Mouse (Mus musculus) hindbrain, embryonic 16.5 days (tissue): ENCODE measurements around the gene Naif1. TPM values are rescaled to one million over a fixed set of nuclear protein-coding genes. Genes with fewer than 3 reads are reported as not detected.
"Not testable (repeated sequence)": the region's sequence is repeated elsewhere in the genome, so short reads cannot be mapped to it uniquely, and the experiment has no call there.

Experiments
- ATAC-seq: fragments of 200-750 bp; cut with Nextera tagmentation; 2 replicates; pipeline ENCODE4 v1.8.0; 2017; ENCODE audit warnings: moderate TSS enrichment, moderate library complexity
- H3K27ac ChIP-seq: fragments of 300-500 bp; sonication (generic); 2 replicates; pipeline ENCODE4 v1.5.1; 2014; ENCODE audit warnings: low read depth, mild to moderate bottlenecking, control low read depth, low read length, moderate library complexity
- H3K27me3 ChIP-seq: fragments of 300-500 bp; sonication (generic); replicated peaks from 2 replicates; pipeline ENCODE4 v1.6.1; 2014; ENCODE audit warnings: low read length; ENCODE audit not compliant: control insufficient read depth, insufficient read depth
- H3K36me3 ChIP-seq: fragments of 300-500 bp; sonication (generic); 2 replicates; pipeline ENCODE4 v1.6.1; 2014; ENCODE audit warnings: mild to moderate bottlenecking, low read length, moderate library complexity, mixed read lengths; ENCODE audit not compliant: control insufficient read depth, insufficient read depth
- H3K4me1 ChIP-seq: fragments of 300-500 bp; sonication (generic); 2 replicates; pipeline ENCODE4 v1.6.1; 2014; ENCODE audit warnings: low read depth, low read length; ENCODE audit not compliant: control insufficient read depth, insufficient read depth
- H3K4me2 ChIP-seq: fragments of 300-500 bp; sonication (generic); 2 replicates; pipeline ENCODE4 v1.6.1; 2014; ENCODE audit warnings: mild to moderate bottlenecking, low read length, control low read depth, moderate library complexity
- H3K4me3 ChIP-seq: fragments of 300-500 bp; sonication (generic); 2 replicates; pipeline ENCODE4 v1.5.1; 2014; ENCODE audit warnings: mild to moderate bottlenecking, low read length, control low read depth, moderate library complexity
- H3K9ac ChIP-seq: fragments of 300-500 bp; sonication (generic); 2 replicates; pipeline ENCODE4 v1.6.1; 2014; ENCODE audit warnings: low read depth, mild to moderate bottlenecking, control low read depth, low read length, moderate library complexity
- H3K9me3 ChIP-seq: fragments of 300-500 bp; sonication (generic); 2 replicates; pipeline ENCODE4 v1.6.1; 2014; ENCODE audit warnings: mild to moderate bottlenecking, low read length, moderate library complexity; ENCODE audit not compliant: control insufficient read depth
- WGBS: fragments of 180-500 bp; shearing (Covaris S2); extraction: QIAGEN DNeasy Blood & Tissue Kit; methylation state at CpG from one replicate; pipeline ENCODE4 v1.1.7; 2014; 5-methylcytosine and 5-hydroxymethylcytosine counted together
- polyA plus RNA-seq: library from polyadenylated mRNA; unstranded; fragments of >200 nt; fragmentation: Nextera tagmentation; extraction: Ambion mirVana; gene quantifications from 2 replicates; pipeline ENCODE4 v1.2.1, GENCODE M21; 2015

Naif1 gene
- polyA plus RNA-seq, 1 experiment from 2014 or later: 5.1 TPM

GRCm38 (mm10) chr2:32471001-32471680 lies 20.9 kb downstream of the Naif1 start:
- no peak overlapping the region for H3K27ac ChIP-seq
- ATAC-seq: no peak
- no peaks in the 10 kb centered on the region for H3K27me3 ChIP-seq
- no peak overlapping the region for H3K4me2 ChIP-seq
- no peak overlapping the region for H3K4me3 ChIP-seq
- H3K9ac ChIP-seq: no peak overlapping the region
- no peaks in the 10 kb centered on the region for H3K4me1 ChIP-seq
- 88% methylated on average over 6 of the region's 6 CpGs for WGBS
- H3K36me3 ChIP-seq: no peaks in the 10 kb centered on the region
- H3K9me3 ChIP-seq: no peaks in the 10 kb centered on the region

- ATAC-seq: no peak
- Histone ChIP-seq H3K27ac (no peak overlapping the region), H3K4me2 (no peak overlapping the region), H3K4me1 (no peaks in the 10 kb centered on the region), H3K9ac (no peak overlapping the region), H3K36me3 (no peaks in the 10 kb centered on the region), H3K9me3 (no peaks in the 10 kb centered on the region), H3K4me3 (no peak overlapping the region), H3K27me3 (no peaks in the 10 kb centered on the region)
- 82% methylated on average over 6 of the region's 6 CpGs for WGBS
Observed at GRCm38 (mm10) chr2:32471681-32472061, 21.4 kb downstream of the Naif1 start.

- H3K4me2 ChIP-seq, H3K9me3 ChIP-seq, H3K27me3 ChIP-seq, H3K36me3 ChIP-seq, H3K9ac ChIP-seq, H3K4me3 ChIP-seq, H3K4me1 ChIP-seq, ATAC-seq, H3K27ac ChIP-seq: not testable (repeated sequence)
- WGBS: 100% methylated on average over 3 of the region's 9 CpGs
Observed at GRCm38 (mm10) chr2:32475361-32475760, 25.1 kb downstream of the Naif1 start.

GRCm38 (mm10) chr2:32482351-32482750 lies 32.1 kb downstream of the Naif1 start:
- H3K4me2 ChIP-seq: no peak overlapping the region
- no peaks in the 10 kb centered on the region for H3K4me1 ChIP-seq
- no peaks in the 10 kb centered on the region for H3K36me3 ChIP-seq
- no peak overlapping the region for H3K4me3 ChIP-seq
- H3K9me3 ChIP-seq: peaks cover 6% of the 10 kb centered on the region
- no peak overlapping the region for H3K27ac ChIP-seq
- ATAC-seq: no peak
- H3K9ac ChIP-seq: no peak overlapping the region
- WGBS: 89% methylated on average over 8 of the region's 8 CpGs
- H3K27me3 ChIP-seq: no peaks in the 10 kb centered on the region

GRCm38 (mm10) chr2:32483179-32483875 lies 33.1 kb downstream of the Naif1 start:
- Histone ChIP-seq H3K36me3 (no peaks in the 10 kb centered on the region), H3K4me2 (no peak overlapping the region), H3K27me3 (no peaks in the 10 kb centered on the region), H3K4me1 (no peaks in the 10 kb centered on the region), H3K27ac (no peak overlapping the region), H3K9ac (no peak overlapping the region), H3K4me3 (no peak overlapping the region), H3K9me3 (peaks cover 4% of the 10 kb centered on the region)
- ATAC-seq: no peak
- 75% methylated on average over 9 of the region's 9 CpGs for WGBS

- no peaks in the 10 kb centered on the region for H3K27me3 ChIP-seq
- H3K4me2 ChIP-seq: no peak overlapping the region
- no peak overlapping the region for H3K4me3 ChIP-seq
- H3K9me3 ChIP-seq: no peaks in the 10 kb centered on the region; the same call in none of the 2 replicates
- no peak overlapping the region for H3K9ac ChIP-seq
- no peaks in the 10 kb centered on the region for H3K36me3 ChIP-seq
- WGBS: 87% methylated on average over 6 of the region's 6 CpGs
- no peaks in the 10 kb centered on the region for H3K4me1 ChIP-seq
- H3K27ac ChIP-seq: no peak overlapping the region
- no peak for ATAC-seq
Observed at GRCm38 (mm10) chr2:32484933-32485332, 34.7 kb downstream of the Naif1 start.

GRCm38 (mm10) chr2:32485751-32486150 lies 35.5 kb downstream of the Naif1 start:
- 92% methylated on average over 4 of the region's 4 CpGs for WGBS
- Histone ChIP-seq H3K4me2 (no peak overlapping the region), H3K36me3 (no peaks in the 10 kb centered on the region), H3K4me3 (no peak overlapping the region), H3K4me1 (no peaks in the 10 kb centered on the region), H3K27ac (no peak overlapping the region), H3K27me3 (no peaks in the 10 kb centered on the region), H3K9ac (no peak overlapping the region), H3K9me3 (no peaks in the 10 kb centered on the region)
- no peak for ATAC-seq

GRCm38 (mm10) chr2:32486155-32486554 lies 35.9 kb downstream of the Naif1 start:
- no peaks in the 10 kb centered on the region for H3K9me3 ChIP-seq
- no peak overlapping the region for H3K4me3 ChIP-seq
- H3K4me1 ChIP-seq: no peaks in the 10 kb centered on the region
- H3K27ac ChIP-seq: no peak overlapping the region
- H3K4me2 ChIP-seq: no peak overlapping the region
- no peak for ATAC-seq
- no peak overlapping the region for H3K9ac ChIP-seq
- WGBS: 90% methylated on average over 9 of the region's 9 CpGs
- no peaks in the 10 kb centered on the region for H3K36me3 ChIP-seq
- no peaks in the 10 kb centered on the region for H3K27me3 ChIP-seq

- peak; percentile 86 for ATAC-seq
- H3K27me3 ChIP-seq: no peaks in the 10 kb centered on the region
- H3K4me2 ChIP-seq: no peak overlapping the region
- no peaks in the 10 kb centered on the region for H3K9me3 ChIP-seq
- H3K27ac ChIP-seq: no peak overlapping the region
- H3K36me3 ChIP-seq: no peaks in the 10 kb centered on the region
- H3K4me1 ChIP-seq: no peaks in the 10 kb centered on the region
- H3K4me3 ChIP-seq: no peak overlapping the region
- 5% methylated on average over 6 of the region's 6 CpGs for WGBS
- peak overlapping the region; percentile 13; the same call in 1 of the 2 replicates for H3K9ac ChIP-seq
Observed at GRCm38 (mm10) chr2:32487124-32487623, 36.9 kb downstream of the Naif1 start.
